Mouse (Mus musculus): ENCODE results near the gene Ppm1b.

DNA sequence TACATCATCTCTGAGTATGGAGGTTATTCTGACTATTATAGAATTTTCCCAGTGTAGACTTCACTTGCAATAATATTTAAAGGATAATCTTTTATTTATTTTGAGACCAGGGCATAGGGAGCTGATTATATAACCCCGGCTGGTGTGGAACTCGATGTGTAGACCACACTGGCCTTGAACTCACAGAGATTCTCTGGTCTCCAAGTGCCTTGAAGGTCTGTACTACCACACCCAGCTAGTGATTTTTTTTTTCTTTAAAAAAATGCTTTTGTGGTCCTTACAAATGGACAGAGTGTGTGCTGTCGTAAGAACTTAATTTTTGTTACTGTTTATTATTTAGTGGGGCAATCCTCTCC is 3.1 kb downstream of the Ppm1b start:
- no peak for TF ChIP-seq POLR2A (IDR thresholded peaks at IDR 0.05; ENCODE audit: borderline replicate concordance, control insufficient read depth, low read depth, low read length)
- TF ChIP-seq CTCF (IDR thresholded peaks at IDR 0.05; ENCODE audit: control insufficient read depth, insufficient read depth, low read length) = no peak
